26 mouse cellular contexts compared by ENCODE assay signal in genomic region chr1:36767321-36767720, GRCm38 (mm10). TPM values are rescaled to one million over a fixed set of nuclear protein-coding genes. Genes with fewer than 3 reads are reported as not detected.
DNase-seq lines count a peak whose midpoint lies in the region; ATAC-seq and TF ChIP-seq lines count a peak whose summit lies in the region.
"Had no signal": no experiment of that assay in that cellular context is flagged by ENCODE, and none has a peak within 500 bp of the region (broad histone marks: within the 10 kb centered on the region; RNA-seq: fewer than 3 reads in every experiment).

No protein-coding gene starts in this region.

- TF ChIP-seq EP300 in lung, postnatal 0 days (IDR thresholded peaks at IDR 0.05), result no peak
- no peak for TF ChIP-seq EP300 in CH12.LX (IDR thresholded peaks at IDR 0.05; ENCODE audit: low read length)

- no peak for TF ChIP-seq CTCF in lung, postnatal 0 days (IDR thresholded peaks at IDR 0.05)
- TF ChIP-seq CTCF in CH12.LX (conservative IDR thresholded peaks at IDR 0.05 in 1 of 2, IDR thresholded peaks at IDR 0.05 in 1 of 2; ENCODE audit: low read depth in 2 of 2, low read length in 2 of 2), result no peak
- TF ChIP-seq CTCF in bone marrow, adult 2 months (IDR thresholded peaks at IDR 0.05; ENCODE audit: control insufficient read depth, insufficient read depth, low read length), result no peak

- H3K9me3 ChIP-seq in lung, postnatal 0 days (ENCODE audit: low read length), result no peaks in the 10 kb centered on the region
- peaks cover 2% of the 10 kb centered on the region for H3K9me3 ChIP-seq in CH12.LX (replicated peaks; ENCODE audit: low read length)
- no peaks in the 10 kb centered on the region for H3K9me3 ChIP-seq in kidney, embryonic 14.5 days (ENCODE audit: control insufficient read depth, low read length)
- H3K9me3 ChIP-seq: embryonic facial prominence, embryonic 13.5 days; G1E; hindbrain, embryonic 13.5 days; liver, embryonic 15.5 days; midbrain, embryonic 15.5 days had no signal

- TF ChIP-seq POLR2A in CH12.LX (IDR thresholded peaks at IDR 0.05; ENCODE audit: low read depth, low read length), result no peak
- no peak for TF ChIP-seq POLR2A in bone marrow, adult 2 months (IDR thresholded peaks at IDR 0.05; ENCODE audit: borderline replicate concordance, control insufficient read depth, low read depth, low read length)

- H3K27ac ChIP-seq in lung, postnatal 0 days (ENCODE audit: low read length), result no peak overlapping the region
- H3K27ac ChIP-seq in CH12.LX (ENCODE audit: insufficient read depth, low read depth), result no peak overlapping the region
- peak overlapping the region; percentile 29; the same call in 1 of the 2 replicates for H3K27ac ChIP-seq in bone marrow, adult 2 months (ENCODE audit: control insufficient read depth, insufficient read depth, low read depth, low read length, poor library complexity)
- no peak overlapping the region for H3K27ac ChIP-seq in kidney, embryonic 14.5 days (ENCODE audit: low read depth, low read length)
- H3K27ac ChIP-seq: hindbrain, embryonic 13.5 days; liver, embryonic 15.5 days; midbrain, embryonic 15.5 days had no signal

- H3K27me3 ChIP-seq in lung, postnatal 0 days (replicated peaks; ENCODE audit: insufficient read depth, low read length), result no peaks in the 10 kb centered on the region
- H3K27me3 ChIP-seq in CH12.LX (replicated peaks), result no peaks in the 10 kb centered on the region
- peaks cover 6% of the 10 kb centered on the region; the same call in 1 of the 2 replicates for H3K27me3 ChIP-seq in kidney, embryonic 14.5 days (ENCODE audit: control insufficient read depth, insufficient read depth, low read length)

- no peaks in the 10 kb centered on the region for H3K36me3 ChIP-seq in lung, postnatal 0 days (ENCODE audit: insufficient read depth, low read length)
- no peaks in the 10 kb centered on the region for H3K36me3 ChIP-seq in CH12.LX (replicated peaks in 1 of 2; ENCODE audit: control insufficient read depth in 1 of 2, insufficient read depth in 1 of 2, low read length in 1 of 2)
- no peaks in the 10 kb centered on the region for H3K36me3 ChIP-seq in kidney, embryonic 14.5 days (ENCODE audit: control insufficient read depth, insufficient read depth, low read length)
- H3K36me3 ChIP-seq: embryonic facial prominence, embryonic 13.5 days; G1E; hindbrain, embryonic 13.5 days; liver, embryonic 15.5 days; midbrain, embryonic 15.5 days had no signal

- no peak overlapping the region for H3K9ac ChIP-seq in lung, postnatal 0 days (replicated peaks; ENCODE audit: low read depth)
- H3K9ac ChIP-seq in CH12.LX (ENCODE audit: insufficient read depth, low read depth), result no peak overlapping the region
- no peak overlapping the region for H3K9ac ChIP-seq in kidney, embryonic 14.5 days (ENCODE audit: low read depth, low read length)
- H3K9ac ChIP-seq: hindbrain, embryonic 13.5 days; liver, embryonic 15.5 days; midbrain, embryonic 15.5 days had no signal

- H3K4me3 ChIP-seq in lung, postnatal 0 days (ENCODE audit: low read depth, low read length), result no peak overlapping the region
- no peak overlapping the region for H3K4me3 ChIP-seq in CH12.LX (replicated peaks in 1 of 3; ENCODE audit: low read depth in 2 of 3, low read length in 2 of 3, poor library complexity in 1 of 3)
- H3K4me3 ChIP-seq in bone marrow, adult 2 months (replicated peaks; ENCODE audit: control insufficient read depth, low read depth, low read length), result no peak overlapping the region
- H3K4me3 ChIP-seq in kidney, embryonic 14.5 days (ENCODE audit: low read length), result no peak overlapping the region
- H3K4me3 ChIP-seq: embryonic facial prominence, embryonic 13.5 days; hindbrain, embryonic 13.5 days; liver, embryonic 15.5 days; midbrain, embryonic 15.5 days had no signal

- peak; percentile 8 for DNase-seq in lung, postnatal 0 days (ENCODE audit: low spot score)
- DNase-seq in lung, adult 18-20 months, result no peak
- peak; percentile 24 for DNase-seq in CH12.LX (ENCODE audit: extremely low read depth)
- DNase-seq in thymus, postnatal 14 days, result peak; percentile 54
- DNase-seq in urinary bladder, adult 18-20 months (ENCODE audit: low spot score in 2 of 2), result no peak
- no peak for DNase-seq in adrenal gland, adult 2 months
- DNase-seq: adrenal gland, postnatal 10 days; B cell, adult 2 months; cerebellum, adult 11 months; cerebellum, postnatal 10 days; gastrocnemius, postnatal 25 days; kidney, adult 18-20 months; kidney, postnatal 10 days; lung, postnatal 36 days; right cerebral cortex, postnatal 25 days had no signal

- in situ Hi-C loops in CH12.LX (cut with MboI; ENCODE audit: low pct_ligation_motif_present, low pct_unique_long_range_greater_than_20kb, low sequenced_read_pairs), result no loop called here

- dilution Hi-C loops in CH12.LX (cut with MboI; ENCODE audit: extremely low pct_ligation_motif_present, extremely low pct_unique_long_range_greater_than_20kb, low sequenced_read_pairs), result no loop called here

- TF ChIP-seq RAD21 in CH12.LX (IDR thresholded peaks at IDR 0.05; ENCODE audit: low read depth, low read length), result no peak

- no peak overlapping the region for H3K4me2 ChIP-seq in lung, postnatal 0 days (replicated peaks; ENCODE audit: low read depth, low read length)
- no peak overlapping the region for H3K4me2 ChIP-seq in CH12.LX (ENCODE audit: insufficient read depth, low read depth, poor library complexity, severe bottlenecking)
- no peak overlapping the region for H3K4me2 ChIP-seq in kidney, embryonic 14.5 days (replicated peaks; ENCODE audit: low read depth, low read length)
- H3K4me2 ChIP-seq: embryonic facial prominence, embryonic 13.5 days; hindbrain, embryonic 13.5 days; liver, embryonic 15.5 days; midbrain, embryonic 15.5 days had no signal

- 19% methylated on average over 10 of the region's 10 CpGs for WGBS in lung, postnatal 0 days
- WGBS in bone marrow, adult 2 months, result 48% methylated on average over 10 of the region's 10 CpGs
- WGBS in kidney, embryonic 14.5 days, result 35% methylated on average over 10 of the region's 10 CpGs

- ATAC-seq in lung, postnatal 0 days, result peak; percentile 41; the same call in 1 of the 2 replicates
- no peak for ATAC-seq in kidney, embryonic 14.5 days (ENCODE audit: low FRiP score, low TSS enrichment)
- ATAC-seq: forebrain, embryonic 14.5 days; midbrain, embryonic 15.5 days had no signal

- no peaks in the 10 kb centered on the region for H3K4me1 ChIP-seq in lung, postnatal 0 days (ENCODE audit: insufficient read depth, low read depth, low read length)
- H3K4me1 ChIP-seq in CH12.LX (ENCODE audit: control insufficient read depth in 1 of 2, insufficient read depth in 2 of 2), result peaks cover 9 to 32% of the 10 kb centered on the region in 2 experiments; a peak in 2 of 4 replicates
- no peaks in the 10 kb centered on the region; the same call in 1 of the 2 replicates for H3K4me1 ChIP-seq in bone marrow, adult 2 months (ENCODE audit: control insufficient read depth, insufficient read depth, low read length)
- no peaks in the 10 kb centered on the region for H3K4me1 ChIP-seq in kidney, embryonic 14.5 days (ENCODE audit: control insufficient read depth, insufficient read depth, low read length)
- H3K4me1 ChIP-seq: hindbrain, embryonic 13.5 days; liver, embryonic 15.5 days; midbrain, embryonic 15.5 days had no signal

- H3K79me2 ChIP-seq in CH12.LX (replicated peaks; ENCODE audit: control insufficient read depth, extremely low read depth, insufficient read depth, poor library complexity, severe bottlenecking), result no peaks in the 10 kb centered on the region

TF ChIP-seq in CH12.LX, 34 proteins besides CTCF, POLR2A, EP300 and RAD21:
- TF ChIP-seq CHD1 (IDR thresholded peaks at IDR 0.05; ENCODE audit: low read depth, low read length), result no peak
- no peak for TF ChIP-seq GABPA (IDR thresholded peaks at IDR 0.05; ENCODE audit: insufficient replicate concordance, low read depth, low read length)
- TF ChIP-seq ELF1 (IDR thresholded peaks at IDR 0.05; ENCODE audit: low read depth, low read length), result no peak
- no peak for TF ChIP-seq POLR2AphosphoS2 (IDR thresholded peaks at IDR 0.05; ENCODE audit: low read depth, low read length)
- TF ChIP-seq MAX (IDR thresholded peaks at IDR 0.05; ENCODE audit: low read length), result no peak
- no peak for TF ChIP-seq MAZ (IDR thresholded peaks at IDR 0.05; ENCODE audit: low read depth, low read length)
- no peak for TF ChIP-seq PAX5 (IDR thresholded peaks at IDR 0.05; ENCODE audit: low read length)
- no peak for TF ChIP-seq MXI1 (IDR thresholded peaks at IDR 0.05; ENCODE audit: low read depth, low read length)
- TF ChIP-seq ZMIZ1 (IDR thresholded peaks at IDR 0.05; ENCODE audit: low read depth, low read length), result no peak

RNA-seq across cellular contexts. Expression of gene Zap70, which starts 5.7 kb away (rescaled TPM):
- polyA plus RNA-seq in lung, postnatal 0 days (2015; fragmentation: Nextera tagmentation; extraction: Ambion mirVana), result 4.3 and 5.2 TPM in 2 replicates
- 0.21 and 0.25 TPM in 2 replicates for total RNA-seq in CH12.LX (2012; rRNA removed)
- total RNA-seq in CH12.LX (2014; rRNA removed), result 0.23 TPM in 2 replicates
- polyA plus RNA-seq in CH12.LX (2012; ENCODE audit: insufficient read length, low read depth), result 0.18 TPM in 1 of 2 replicates, not detected in the other
- polyA plus RNA-seq in bone marrow, adult 2 months (2011; ENCODE audit: insufficient read depth, insufficient read length, low replicate concordance, missing spikeins), result 4.8 and 5.3 TPM in 2 replicates
- 0.18 and 0.46 TPM in 2 replicates for polyA plus RNA-seq in kidney, embryonic 14.5 days (2014; fragmentation: Nextera tagmentation; extraction: Ambion mirVana)
- total RNA-seq in adrenal gland, adult 2 months (2021), result under 1 TPM; 0.29 to 0.90 TPM
- 2.1 and 3.3 TPM in 2 replicates for polyA plus RNA-seq in adrenal gland, adult 2 months (2012; rRNA removed)
- total RNA-seq: G1E had no signal

RNA-seq across cellular contexts. Expression of gene Actr1b, which starts 53.1 kb away (rescaled TPM):
- 68.2 and 75.8 TPM in 2 replicates for polyA plus RNA-seq in lung, postnatal 0 days (2015; fragmentation: Nextera tagmentation; extraction: Ambion mirVana)
- 66.2 and 81.8 TPM in 2 replicates for total RNA-seq in CH12.LX (2012; rRNA removed)
- total RNA-seq in CH12.LX (2014; rRNA removed), result 61.0 and 63.6 TPM in 2 replicates
- polyA plus RNA-seq in CH12.LX (2012; ENCODE audit: insufficient read length, low read depth), result 71.2 and 76.6 TPM in 2 replicates
- 19.0 and 47.5 TPM in 2 replicates for polyA plus RNA-seq in bone marrow, adult 2 months (2011; ENCODE audit: insufficient read depth, insufficient read length, low replicate concordance, missing spikeins)
- 59.9 and 93.0 TPM in 2 replicates for polyA plus RNA-seq in kidney, embryonic 14.5 days (2014; fragmentation: Nextera tagmentation; extraction: Ambion mirVana)
- 100 to 1,000 TPM; 132 to 140 TPM for total RNA-seq in adrenal gland, adult 2 months (2021)
- 144 and 156 TPM in 2 replicates for polyA plus RNA-seq in adrenal gland, adult 2 months (2012; rRNA removed)

RNA-seq across cellular contexts. Expression of gene 4933424G06Rik, which starts 57.4 kb away (rescaled TPM):
- polyA plus RNA-seq in lung, postnatal 0 days (2015; fragmentation: Nextera tagmentation; extraction: Ambion mirVana), result 0.11 TPM in 1 of 2 replicates, not detected in the other
- total RNA-seq in CH12.LX (2012; rRNA removed), result not detected in 2 replicates
- total RNA-seq in CH12.LX (2014; rRNA removed), result 0.49 TPM in 1 of 2 replicates, not detected in the other
- polyA plus RNA-seq in CH12.LX (2012; ENCODE audit: insufficient read length, low read depth), result not detected in 2 replicates
- polyA plus RNA-seq in bone marrow, adult 2 months (2011; ENCODE audit: insufficient read depth, insufficient read length, low replicate concordance, missing spikeins), result not detected in 2 replicates
- polyA plus RNA-seq in kidney, embryonic 14.5 days (2014; fragmentation: Nextera tagmentation; extraction: Ambion mirVana), result 0.34 TPM in 1 of 2 replicates, not detected in the other
- total RNA-seq in adrenal gland, adult 2 months (2021), result not detected
- polyA plus RNA-seq in adrenal gland, adult 2 months (2012; rRNA removed), result not detected in 2 replicates
- total RNA-seq: adrenal gland, postnatal 10 days; layer of hippocampus, adult 18-20 months; megakaryocyte-erythroid progenitor cell, adult 5-6 weeks had no signal
- polyA plus RNA-seq: forebrain, embryonic 14.5 days; G1E; heart, postnatal 0 days; liver, embryonic 15.5 days had no signal

Comparison
In these comparisons a context has a peak if more than half of its experiments do, and no peak if none do; other contexts are left out.
1. DNase-seq: peak in lung, postnatal 0 days (single experiment), CH12.LX (single experiment) and thymus, postnatal 14 days (single experiment); none in lung, adult 18-20 months (0 of 2), urinary bladder, adult 18-20 months (0 of 2) and adrenal gland, adult 2 months (single experiment).